Mouse (Mus musculus) leukemia stem cell, adult 10-12 weeks (primary cell): ENCODE measurements around the gene Ccdc39. TPM values are rescaled to one million over a fixed set of nuclear protein-coding genes. Genes with fewer than 3 reads are reported as not detected.

ENCODE experiments used
- polyA plus RNA-seq: library from polyadenylated mRNA; stranded (reverse); fragments of >175 nt; gene quantifications from 2 replicates; pipeline ENCODE4 v1.2.3, GENCODE M21; 2012; ENCODE audit warnings: low replicate concordance

Gene Ccdc39
- polyA plus RNA-seq: not detected in 2 replicates

GRCm38 (mm10) chr3:33843801-33844632 is at the start of gene Ccdc39:
Gene Ccdc39 (minus strand): TSS chr3:33844310.

GRCm38 (mm10) chr3:33799617-33800512 is 44.2 kb downstream of the Ccdc39 start, which contains the start of gene Ttc14:
Gene Ttc14 (plus strand): TSS chr3:33799832.

Other genes with a start within 250 kb of the Ccdc39 start
- gene Ttc14, start 44.5 kb downstream of the Ccdc39 start, polyA plus RNA-seq: 27.3 and 76.4 TPM in 2 replicates
- gene Fxr1, start 175.6 kb upstream of the Ccdc39 start, polyA plus RNA-seq: 2.6 and 8.9 TPM in 2 replicates
- gene Dnajc19, start 237.0 kb upstream of the Ccdc39 start, polyA plus RNA-seq: 13.0 and 19.7 TPM in 2 replicates